Mouse (Mus musculus) bone marrow macrophage, adult 2 months (primary cell): ENCODE measurements around the gene Sim2.

Experiments used
- CTCF ChIP-seq: IDR thresholded peaks from 2 replicates; pipeline ENCODE4 v1.5.1; 2012; ENCODE audit warnings: low read depth, mild to moderate bottlenecking, low read length, moderate library complexity
- POLR2A ChIP-seq: IDR thresholded peaks from 2 replicates; pipeline ENCODE4 v1.6.1; 2012; ENCODE audit warnings: mild to moderate bottlenecking, low read depth, low read length, borderline replicate concordance

- TF ChIP-seq CTCF (no peak), POLR2A (no peak)
Observed at GRCm38 (mm10) chr16:94118394-94118793, 33.7 kb downstream of the Sim2 start.
